Mouse (Mus musculus) forebrain, postnatal 0 days (tissue): ENCODE measurements at regions not wholly inside any gene's neighbourhood (a gene's known extent, or its start where the extent isn't known, plus 50 kb on each side); places are given as distances from the start of the nearest gene placed in this dataset.

Experiments
- ATAC-seq: fragments of 200-750 bp; cut with Nextera tagmentation; 2 replicates; pipeline ENCODE4 v1.8.0; 2017; ENCODE audit warnings: mild to moderate bottlenecking, moderate library complexity
- DNase-seq: peaks from one replicate; pipeline ENCODE4 v3.0.0-alpha.2; 2015
- H3K27ac ChIP-seq: fragments of 300-500 bp; sonication (generic); 2 replicates; pipeline ENCODE4 v1.5.1; 2014; ENCODE audit warnings: low read depth, mild to moderate bottlenecking, antibody characterized with exemption, low read length, moderate library complexity, mixed read lengths
- H3K27me3 ChIP-seq: fragments of 300-500 bp; sonication (generic); 2 replicates; pipeline ENCODE4 v1.6.1; 2014; ENCODE audit warnings: mild to moderate bottlenecking, low read length, mixed read lengths; ENCODE audit not compliant: insufficient read depth
- H3K36me3 ChIP-seq: fragments of 300-500 bp; sonication (generic); 2 replicates; pipeline ENCODE4 v1.6.1; 2014; ENCODE audit warnings: mild to moderate bottlenecking, moderate library complexity; ENCODE audit not compliant: insufficient read depth
- H3K4me1 ChIP-seq: fragments of 300-500 bp; sonication (generic); 2 replicates; pipeline ENCODE4 v1.6.1; 2014; ENCODE audit warnings: antibody characterized with exemption; ENCODE audit not compliant: insufficient read depth
- H3K4me2 ChIP-seq: fragments of 300-500 bp; sonication (generic); 2 replicates; pipeline ENCODE4 v1.6.1; 2014; ENCODE audit warnings: low read depth, mild to moderate bottlenecking, moderate library complexity
- H3K4me3 ChIP-seq: fragments of 300-500 bp; sonication (generic); 2 replicates; pipeline ENCODE4 v1.5.1; 2014; ENCODE audit warnings: low read depth, low read length, mixed read lengths
- H3K9ac ChIP-seq: fragments of 300-500 bp; sonication (generic); 2 replicates; pipeline ENCODE4 v1.6.1; 2014; ENCODE audit warnings: mild to moderate bottlenecking
- H3K9me3 ChIP-seq: fragments of 300-500 bp; sonication (generic); 2 replicates; pipeline ENCODE4 v1.6.1; 2016; ENCODE audit warnings: low read length
- CTCF ChIP-seq: sonication (generic); IDR thresholded peaks from 2 replicates; pipeline ENCODE4 v1.5.1; 2016; ENCODE audit warnings: antibody characterized with exemption, control low read depth, low read depth
- WGBS: fragments of 180-500 bp; shearing (Covaris S2); extraction: QIAGEN DNeasy Blood & Tissue Kit; methylation state at CpG from one replicate; pipeline ENCODE4 v1.1.7; 2014; 5-methylcytosine and 5-hydroxymethylcytosine counted together
- microRNA-seq, 2 experiments: library from miRNA; unstranded; fragments of <30 nt; microRNA quantifications; one replicate each; pipeline ENCODE4; 2016

- H3K4me1 ChIP-seq: no peaks in the 10 kb centered on the region
- no peak for TF ChIP-seq CTCF
- H3K27me3 ChIP-seq: no peaks in the 10 kb centered on the region
- no peak overlapping the region for H3K9ac ChIP-seq
- WGBS: 43% methylated on average over 2 of the region's 2 CpGs
- DNase-seq: peak; percentile 16
- H3K36me3 ChIP-seq: no peaks in the 10 kb centered on the region
- H3K9me3 ChIP-seq: no peaks in the 10 kb centered on the region
- H3K27ac ChIP-seq: no peak overlapping the region
- no peak; the same call in 1 of the 2 replicates for ATAC-seq
- no peak overlapping the region for H3K4me3 ChIP-seq
- no peak overlapping the region for H3K4me2 ChIP-seq
These were observed 860.6 kb upstream of the Flrt2 start for GRCm38 (mm10) chr12:94831400-94831799.

- DNase-seq (no peak), ATAC-seq (no peak)
- H3K4me3 ChIP-seq: no peak overlapping the region
- no peaks in the 10 kb centered on the region for H3K9me3 ChIP-seq
- H3K36me3 ChIP-seq: no peaks in the 10 kb centered on the region
- H3K4me1 ChIP-seq: no peaks in the 10 kb centered on the region
- no peaks in the 10 kb centered on the region for H3K27me3 ChIP-seq
- no peak for TF ChIP-seq CTCF
- H3K4me2 ChIP-seq: no peak overlapping the region
- H3K9ac ChIP-seq: no peak overlapping the region
- H3K27ac ChIP-seq: no peak overlapping the region
These were observed 829.3 kb upstream of the Flrt2 start for GRCm38 (mm10) chr12:94862720-94863119.

GRCm38 (mm10) chr12:94910816-94911215 is 781.2 kb upstream of the Flrt2 start:
- ATAC-seq: no peak
- H3K27me3 ChIP-seq: no peaks in the 10 kb centered on the region
- no peak for DNase-seq
- H3K4me3 ChIP-seq: no peak overlapping the region
- TF ChIP-seq CTCF: no peak
- no peaks in the 10 kb centered on the region for H3K36me3 ChIP-seq
- H3K9ac ChIP-seq: no peak overlapping the region
- 71% methylated on average over 2 of the region's 2 CpGs for WGBS
- H3K4me2 ChIP-seq: no peak overlapping the region
- H3K27ac ChIP-seq: no peak overlapping the region
- no peaks in the 10 kb centered on the region for H3K4me1 ChIP-seq
- H3K9me3 ChIP-seq: no peaks in the 10 kb centered on the region

GRCm38 (mm10) chr12:94943067-94943466 is 749.0 kb upstream of the Flrt2 start:
- H3K36me3 ChIP-seq: no peaks in the 10 kb centered on the region
- no peak overlapping the region for H3K4me2 ChIP-seq
- H3K4me1 ChIP-seq: no peaks in the 10 kb centered on the region
- WGBS: 72% methylated on average over 6 of the region's 6 CpGs
- H3K27me3 ChIP-seq: no peaks in the 10 kb centered on the region
- DNase-seq: no peak
- ATAC-seq: no peak
- H3K9me3 ChIP-seq: no peaks in the 10 kb centered on the region
- H3K27ac ChIP-seq: no peak overlapping the region
- H3K4me3 ChIP-seq: no peak overlapping the region
- TF ChIP-seq CTCF: no peak
- no peak overlapping the region for H3K9ac ChIP-seq

Small RNA genes in the stretch of these regions (microRNA-seq; reads per million reads assigned to microRNA genes)
- 0 reads per million in 2 experiments for gene Mir8099-2
